Mouse (Mus musculus): ENCODE results near the gene Zfp385c.

GRCm38 (mm10) chr11:100640159-100640906 is 51.9 kb downstream of the Zfp385c start:
- TF ChIP-seq E2F4 (IDR thresholded peaks at IDR 0.05; ENCODE audit: borderline replicate concordance, low read depth, low read length) (no peak), CTCF (IDR thresholded peaks at IDR 0.05 in 2 of 3, conservative IDR thresholded peaks at IDR 0.05 in 1 of 3; ENCODE audit: control insufficient read depth in 1 of 3, insufficient read depth in 1 of 3, low read depth in 2 of 3, low read length in 3 of 3, poor library complexity in 1 of 3, severe bottlenecking in 1 of 3) (no peak), TAL1 (IDR thresholded peaks at IDR 0.05; ENCODE audit: low read length) (no peak), GABPA (IDR thresholded peaks at IDR 0.05; ENCODE audit: low read depth, low read length) (no peak), ZKSCAN1 (IDR thresholded peaks at IDR 0.05; ENCODE audit: low read depth, low read length) (no peak), GATA1 (IDR thresholded peaks at IDR 0.05; ENCODE audit: low read depth, low read length) (no peak), TBP (IDR thresholded peaks at IDR 0.05; ENCODE audit: low read depth, low read length) (no peak), POLR2A (IDR thresholded peaks at IDR 0.05; ENCODE audit: control insufficient read depth in 1 of 2, insufficient read depth in 1 of 2, low read depth in 1 of 2, low read length in 2 of 2, poor library complexity in 1 of 2) (no peak), MEF2A (IDR thresholded peaks at IDR 0.05; ENCODE audit: extremely low read depth, insufficient replicate concordance, low read depth, low read length, poor library complexity, severe bottlenecking) (no peak)

Data from MEL (cell line).